Mouse (Mus musculus) kidney, postnatal 10 days (tissue): ENCODE data around the gene Gucy2g.
A peak's percentile ranks its signal among the peaks of the same experiment; 100 is the strongest.

Source experiments
- DNase-seq: peaks from one replicate; pipeline ENCODE4 v3.0.0; 2021; ENCODE audit warnings: mixed read lengths

The Gucy2g gene

GRCm38 (mm10) chr19:55247563-55247962 is 6.5 kb upstream of the Gucy2g start:
- no peak for DNase-seq

GRCm38 (mm10) chr19:55244791-55245231 is 3.8 kb upstream of the Gucy2g start:
- DNase-seq = peak; percentile 85

GRCm38 (mm10) chr19:55239766-55240426 is 1.1 kb downstream of the Gucy2g start:
- DNase-seq = no peak

- no peak for DNase-seq
Measured at GRCm38 (mm10) chr19:55236564-55236963, 4.5 kb downstream of the Gucy2g start.

- DNase-seq = peak; percentile 64
Measured at GRCm38 (mm10) chr19:55236026-55236425, 5.0 kb downstream of the Gucy2g start.

- DNase-seq = no peak
Measured at GRCm38 (mm10) chr19:55232136-55232535, 8.9 kb downstream of the Gucy2g start.

GRCm38 (mm10) chr19:55231081-55231480 is 10.0 kb downstream of the Gucy2g start:
- no peak for DNase-seq

GRCm38 (mm10) chr19:55227135-55227534 is 13.9 kb downstream of the Gucy2g start:
- DNase-seq = no peak

GRCm38 (mm10) chr19:55226621-55227020 is 14.4 kb downstream of the Gucy2g start:
- DNase-seq = no peak

GRCm38 (mm10) chr19:55222268-55222667 is 18.8 kb downstream of the Gucy2g start:
- no peak for DNase-seq

- DNase-seq = no peak
Measured at GRCm38 (mm10) chr19:55221208-55221607, 19.8 kb downstream of the Gucy2g start.

GRCm38 (mm10) chr19:55219359-55219758 is 21.7 kb downstream of the Gucy2g start:
- peak; percentile 43 for DNase-seq

DNA sequence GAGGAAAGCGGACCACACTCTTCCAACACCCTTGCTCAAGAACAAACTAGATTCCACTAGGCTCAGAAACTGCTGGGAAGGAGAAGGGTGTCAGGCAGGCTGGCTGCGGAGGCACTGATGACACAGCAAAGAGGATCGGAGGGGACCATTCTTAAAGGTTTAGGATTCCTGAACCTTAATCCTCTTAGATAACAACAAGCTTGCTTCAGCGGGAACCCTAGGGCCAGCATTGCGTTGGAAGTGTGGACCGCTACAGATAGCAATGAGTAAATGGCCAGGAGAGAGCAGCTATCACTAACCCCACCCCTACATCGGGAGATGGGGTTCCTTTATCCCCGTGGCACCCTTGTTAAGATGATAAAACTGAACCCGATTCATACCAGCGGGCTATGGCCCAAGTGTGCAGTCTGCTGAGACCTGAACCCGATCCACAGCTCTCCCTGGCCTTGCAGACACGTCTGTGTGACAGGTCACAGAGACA is 22.3 kb downstream of the Gucy2g start:
- no peak for DNase-seq

DNA sequence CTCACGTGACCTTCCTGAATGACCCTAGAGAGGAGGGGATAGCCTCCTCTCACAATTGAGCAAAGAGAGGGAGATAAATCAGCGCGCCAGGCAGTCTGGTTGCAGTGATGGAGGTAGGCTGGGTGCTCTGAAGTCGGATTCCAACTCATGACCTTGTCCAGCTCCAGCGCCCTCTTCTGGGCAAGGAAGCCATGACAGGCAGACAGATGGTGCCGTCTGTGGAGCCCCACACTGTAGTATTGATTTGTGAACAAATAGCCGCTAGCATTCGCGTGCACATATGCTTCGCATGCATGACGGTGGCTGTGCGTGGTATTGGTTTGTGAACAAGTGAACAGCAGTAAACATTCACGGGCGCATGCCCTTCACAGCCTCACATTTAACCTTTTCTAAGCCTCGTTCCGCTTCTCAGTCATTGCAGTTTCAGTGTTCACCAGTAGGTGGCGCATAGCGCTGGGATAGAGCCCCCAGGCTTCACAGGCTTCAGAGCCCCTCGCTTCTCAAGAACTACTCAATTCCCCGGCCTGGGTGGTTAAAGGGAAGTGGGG is 22.8 kb downstream of the Gucy2g start:
- DNase-seq = peak; percentile 91

- DNase-seq = peak; percentile 57
Measured at GRCm38 (mm10) chr19:55217365-55217764, 23.7 kb downstream of the Gucy2g start.

GRCm38 (mm10) chr19:55216876-55217275 is 24.2 kb downstream of the Gucy2g start:
- DNase-seq = no peak

- no peak for DNase-seq
Measured at GRCm38 (mm10) chr19:55213617-55214340, 27.3 kb downstream of the Gucy2g start.

- no peak for DNase-seq
Measured at GRCm38 (mm10) chr19:55211698-55212097, 29.3 kb downstream of the Gucy2g start.

- DNase-seq = no peak
Measured at GRCm38 (mm10) chr19:55209084-55209483, 32.0 kb downstream of the Gucy2g start.

- DNase-seq = no peak
Measured at GRCm38 (mm10) chr19:55208654-55209053, 32.4 kb downstream of the Gucy2g start.

DNA sequence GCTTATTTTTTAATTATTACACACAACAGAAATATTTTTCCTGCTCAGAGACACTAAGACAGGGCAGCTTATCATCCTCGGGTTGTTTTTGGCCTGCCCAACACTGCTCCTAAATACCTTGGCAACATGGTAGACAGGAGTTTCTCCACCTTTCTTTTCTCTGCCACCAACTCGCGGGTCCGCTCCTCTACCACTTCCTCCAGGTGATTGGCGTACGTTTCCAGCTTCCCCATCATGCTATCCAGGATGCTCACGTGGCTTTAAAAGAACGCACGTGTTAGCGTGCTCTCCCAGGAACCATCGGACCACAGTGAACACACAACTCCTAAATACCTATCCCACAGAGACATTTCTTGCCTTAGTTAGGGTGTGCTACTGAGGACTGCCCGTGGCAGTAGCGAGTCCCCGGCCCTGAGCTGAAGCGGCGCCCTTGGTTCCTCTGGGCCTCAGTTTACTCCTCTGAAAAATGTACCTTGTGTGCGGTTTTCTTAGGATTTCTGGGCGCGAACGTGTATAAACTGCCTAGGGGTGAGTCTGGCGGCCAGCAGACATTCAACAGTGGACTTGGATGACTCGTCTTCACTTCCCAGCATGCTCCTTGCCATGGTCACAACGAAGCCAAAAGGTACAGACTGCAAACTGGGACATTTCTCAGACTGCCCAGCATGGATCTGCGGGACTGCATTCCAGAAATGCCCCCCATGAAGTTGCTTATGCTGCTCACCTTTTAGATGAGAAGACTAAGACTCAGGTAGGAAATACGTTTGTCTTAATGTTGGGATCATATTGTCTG is 33.1 kb downstream of the Gucy2g start:
- no peak for DNase-seq

DNA sequence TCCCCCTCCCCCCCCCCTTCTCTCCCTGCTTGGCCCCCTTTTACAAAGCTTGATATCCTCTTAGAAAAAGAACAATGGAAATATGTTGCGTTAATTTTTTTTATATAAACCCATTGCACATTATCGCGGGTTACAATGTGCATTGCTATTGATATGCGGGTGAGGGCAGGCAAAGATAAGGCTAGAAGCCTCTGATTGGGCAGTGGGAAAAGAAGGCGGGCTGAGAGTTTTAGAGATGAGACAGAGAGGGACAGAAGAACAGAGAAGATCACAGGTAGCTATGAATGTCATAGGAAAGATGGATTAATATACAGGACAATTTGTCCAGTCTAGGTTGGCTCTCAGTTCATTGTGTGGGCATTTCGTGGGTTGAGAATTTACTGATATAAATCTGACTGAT is 33.8 kb downstream of the Gucy2g start:
- no peak for DNase-seq

DNA sequence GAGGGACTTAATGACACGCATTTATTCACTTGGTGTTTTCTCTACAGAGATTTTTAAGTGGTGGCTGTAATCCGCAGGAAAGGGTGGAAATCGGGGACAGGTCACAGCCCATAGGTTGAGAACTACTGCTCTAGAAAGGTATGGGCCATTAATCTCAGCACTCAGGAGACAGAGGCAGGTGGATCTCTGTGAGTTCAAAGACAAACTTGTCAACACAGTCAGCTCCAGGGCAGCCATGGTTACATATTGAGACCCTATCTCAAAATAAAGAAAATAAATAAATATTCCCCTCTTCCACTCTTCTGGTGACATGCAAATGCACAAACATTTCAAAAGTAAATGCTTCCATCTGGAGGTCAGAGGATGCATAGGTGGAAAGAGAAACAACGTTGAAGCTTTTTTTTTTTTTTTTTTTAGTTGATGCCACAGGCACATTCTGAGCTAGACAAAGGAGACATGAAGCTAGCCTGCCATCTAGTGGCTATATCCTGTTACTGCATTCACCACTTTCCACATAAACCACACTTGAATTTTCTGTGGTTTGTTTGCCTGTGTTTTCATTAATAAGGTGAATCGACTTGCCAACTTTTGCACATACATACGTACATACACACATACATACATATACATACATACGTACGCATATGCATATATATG is 34.4 kb downstream of the Gucy2g start:
- peak; percentile 67 for DNase-seq
